Mouse (Mus musculus): Measurements from ENCODE around the gene Gm20388. TPM values are rescaled to one million over a fixed set of nuclear protein-coding genes. Genes with fewer than 3 reads are reported as not detected.
A peak's percentile ranks its signal among the peaks of the same experiment; 100 is the strongest.
"Not testable (repeated sequence)": the region's sequence is repeated elsewhere in the genome, so short reads cannot be mapped to it uniquely, and the experiment has no call there.

Gm20388 gene
- polyA plus RNA-seq, 1 experiment = 10.6 TPM

DNA sequence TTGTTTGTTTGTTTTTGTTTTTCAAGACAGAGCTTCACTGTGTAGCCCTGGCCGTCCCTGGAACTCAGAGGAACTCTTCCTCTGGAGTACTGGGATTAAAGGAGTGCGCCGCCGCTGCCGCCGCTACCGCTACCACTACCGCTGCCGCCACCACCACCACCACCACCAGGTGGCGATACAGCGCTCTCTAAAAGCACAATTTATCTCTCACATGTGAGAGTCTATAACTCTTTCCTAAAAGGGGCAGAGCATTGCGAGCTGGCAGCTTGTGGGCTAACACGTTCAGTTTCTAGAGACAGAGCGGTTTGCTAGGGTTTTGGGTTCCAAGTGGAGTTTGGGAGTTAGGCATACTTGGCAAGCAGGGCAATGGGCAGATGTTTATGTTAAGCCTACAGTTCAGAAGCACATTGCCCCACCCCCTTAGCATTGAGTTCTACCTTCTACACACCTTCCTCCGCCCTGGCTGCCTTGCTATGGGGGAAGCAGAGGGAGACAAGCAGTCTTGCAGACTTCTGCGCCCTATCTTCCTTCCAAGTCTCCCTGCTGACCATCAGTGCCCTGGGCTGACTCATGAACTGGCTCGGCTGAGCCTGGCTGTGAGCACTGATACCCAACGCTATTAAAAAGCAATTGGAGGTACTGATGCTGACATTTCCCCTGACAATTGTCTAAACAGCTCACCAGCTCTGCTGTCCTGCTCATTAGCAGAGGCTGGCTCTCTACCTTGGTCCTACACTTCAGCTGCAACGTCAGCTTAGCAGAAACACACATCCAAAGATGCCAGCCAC is 3718.5 kb downstream of the Gm20388 start:
- Histone ChIP-seq H3K4me1 (ENCODE audit: control insufficient read depth, insufficient read depth, low read length) (no peaks in the 10 kb centered on the region), H3K27ac (ENCODE audit: control insufficient read depth, insufficient read depth, low read depth, low read length, poor library complexity) (no peak overlapping the region), H3K4me3 (replicated peaks; ENCODE audit: control insufficient read depth, low read depth, low read length) (no peak overlapping the region)
- TF ChIP-seq POLR2A (IDR thresholded peaks at IDR 0.05; ENCODE audit: borderline replicate concordance, control insufficient read depth, low read depth, low read length) (no peak), CTCF (IDR thresholded peaks at IDR 0.05; ENCODE audit: control insufficient read depth, insufficient read depth, low read length) (peak; percentile 77)
- WGBS = 11% methylated on average over 19 of the region's 19 CpGs

DNA sequence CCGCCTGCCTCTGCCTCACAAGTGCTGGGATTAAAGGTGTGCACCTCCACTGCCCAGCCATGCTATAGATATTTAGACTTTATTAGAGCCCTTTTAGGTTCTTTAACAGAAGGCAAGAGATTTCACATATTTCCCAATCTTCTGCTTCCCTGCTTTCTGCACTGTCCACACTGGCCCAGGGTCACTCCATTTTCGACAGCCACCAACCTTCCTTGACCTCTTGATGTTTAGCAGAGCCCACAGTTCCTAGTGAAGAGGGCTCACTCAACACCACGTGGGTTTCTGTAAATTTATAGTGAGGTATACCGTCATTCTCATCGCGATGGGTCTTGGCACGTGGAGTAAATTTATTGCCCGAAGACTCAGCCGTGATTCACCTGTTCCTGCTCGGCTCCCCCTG is 3719.4 kb downstream of the Gm20388 start:
- H3K4me3 ChIP-seq (replicated peaks; ENCODE audit: control insufficient read depth, low read depth, low read length) = no peak overlapping the region
- no peak for TF ChIP-seq CTCF (IDR thresholded peaks at IDR 0.05; ENCODE audit: control insufficient read depth, insufficient read depth, low read length)
- TF ChIP-seq POLR2A (IDR thresholded peaks at IDR 0.05; ENCODE audit: borderline replicate concordance, control insufficient read depth, low read depth, low read length) = no peak
- no peak overlapping the region for H3K27ac ChIP-seq (ENCODE audit: control insufficient read depth, insufficient read depth, low read depth, low read length, poor library complexity)
- H3K4me1 ChIP-seq (ENCODE audit: control insufficient read depth, insufficient read depth, low read length) = no peaks in the 10 kb centered on the region
- WGBS = 46% methylated on average over 10 of the region's 10 CpGs

DNA sequence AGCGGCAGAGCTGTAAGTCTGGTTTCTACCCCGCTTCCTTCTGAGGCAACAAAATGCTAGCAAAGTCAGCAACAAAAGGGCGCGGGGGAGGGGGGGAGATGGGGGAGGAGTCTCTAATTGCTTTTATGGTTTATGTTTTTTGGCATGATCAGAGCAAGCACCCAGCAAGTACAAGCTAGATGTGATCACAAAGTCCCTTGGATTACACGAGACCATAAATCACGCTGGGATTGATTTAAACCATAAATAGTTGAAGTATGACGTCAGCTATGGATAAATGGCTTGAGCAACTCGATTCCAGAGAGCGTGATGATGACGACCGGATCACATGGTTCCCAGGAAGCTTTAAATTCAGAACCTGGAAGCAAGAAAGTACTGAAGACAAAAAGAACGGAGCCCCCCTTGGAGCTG is 3720.2 kb downstream of the Gm20388 start:
- H3K4me3 ChIP-seq (replicated peaks; ENCODE audit: control insufficient read depth, low read depth, low read length) = no peak overlapping the region
- TF ChIP-seq CTCF (IDR thresholded peaks at IDR 0.05; ENCODE audit: control insufficient read depth, insufficient read depth, low read length) = no peak
- TF ChIP-seq POLR2A (IDR thresholded peaks at IDR 0.05; ENCODE audit: borderline replicate concordance, control insufficient read depth, low read depth, low read length) = no peak
- WGBS = 37% methylated on average over 12 of the region's 12 CpGs
- H3K27ac ChIP-seq (ENCODE audit: control insufficient read depth, insufficient read depth, low read depth, low read length, poor library complexity) = no peak overlapping the region
- H3K4me1 ChIP-seq (ENCODE audit: control insufficient read depth, insufficient read depth, low read length) = no peaks in the 10 kb centered on the region

DNA sequence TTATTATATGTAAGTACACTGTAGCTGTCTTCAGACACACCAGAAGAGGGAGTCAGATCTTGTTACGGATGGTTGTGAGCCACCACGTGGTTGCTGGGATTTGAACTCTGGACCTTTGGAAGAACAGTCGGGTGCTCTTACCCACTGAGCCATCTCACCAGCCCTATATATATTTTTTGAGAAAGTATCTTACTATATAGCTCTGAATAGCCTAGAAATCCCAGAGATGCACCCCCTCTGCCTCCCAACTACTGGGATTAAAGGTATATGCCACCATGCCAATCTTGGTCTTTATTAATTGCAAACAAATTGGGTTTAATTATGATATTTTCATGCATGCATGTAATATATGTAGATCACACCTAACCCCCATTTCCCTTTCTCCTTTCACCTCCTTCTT is 3721.1 kb downstream of the Gm20388 start:
- 70% methylated on average over 3 of the region's 3 CpGs for WGBS
- H3K4me1 ChIP-seq (ENCODE audit: control insufficient read depth, insufficient read depth, low read length); H3K27ac ChIP-seq (ENCODE audit: control insufficient read depth, insufficient read depth, low read depth, low read length, poor library complexity); H3K4me3 ChIP-seq (replicated peaks; ENCODE audit: control insufficient read depth, low read depth, low read length): not testable (repeated sequence)

DNA sequence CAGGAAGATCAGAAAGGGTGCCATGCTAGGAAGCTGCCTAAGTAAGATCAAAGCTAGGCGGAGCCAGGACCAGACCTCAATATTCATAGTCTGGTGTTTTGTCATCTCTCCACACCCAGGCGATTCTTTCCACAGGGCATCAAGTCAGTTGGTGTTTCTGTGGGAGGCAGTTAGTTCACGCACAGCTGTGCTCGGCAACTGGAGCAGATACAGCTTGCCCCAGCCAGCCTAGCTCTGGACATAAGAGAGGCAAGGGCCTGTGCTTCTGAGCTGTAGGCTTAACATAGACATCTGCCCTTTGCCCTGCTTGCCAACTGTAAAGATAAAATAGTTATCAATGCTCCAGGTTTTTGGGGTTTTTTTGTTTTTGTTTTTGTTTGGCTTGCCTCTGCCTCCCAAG is 3721.6 kb downstream of the Gm20388 start:
- Histone ChIP-seq H3K4me1 (ENCODE audit: control insufficient read depth, insufficient read depth, low read length) (no peaks in the 10 kb centered on the region), H3K4me3 (replicated peaks; ENCODE audit: control insufficient read depth, low read depth, low read length) (no peak overlapping the region), H3K27ac (ENCODE audit: control insufficient read depth, insufficient read depth, low read depth, low read length, poor library complexity) (no peak overlapping the region)
- WGBS = 72% methylated on average over 4 of the region's 4 CpGs
- TF ChIP-seq POLR2A (IDR thresholded peaks at IDR 0.05; ENCODE audit: borderline replicate concordance, control insufficient read depth, low read depth, low read length) = no peak
- TF ChIP-seq CTCF (IDR thresholded peaks at IDR 0.05; ENCODE audit: control insufficient read depth, insufficient read depth, low read length) = no peak

DNA sequence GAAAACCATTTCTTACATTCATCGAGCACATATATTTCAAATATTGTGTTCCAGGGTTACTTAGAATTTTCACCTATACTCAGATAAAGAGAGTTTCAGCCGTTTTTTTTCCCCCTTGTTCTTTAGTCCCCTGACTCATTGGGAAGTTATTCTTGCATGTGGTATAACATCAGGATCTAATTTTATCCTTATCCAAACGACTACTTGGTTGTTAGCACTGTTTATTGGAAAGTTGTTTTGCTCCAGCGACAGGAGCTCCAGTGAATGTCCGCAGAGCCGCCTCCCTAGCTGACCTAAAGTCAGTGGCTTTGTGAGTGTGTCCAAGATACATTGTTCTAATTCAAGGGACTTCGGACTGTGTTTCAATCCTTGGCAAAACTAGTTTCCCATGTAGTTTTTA is 3723.2 kb downstream of the Gm20388 start:
- TF ChIP-seq POLR2A (IDR thresholded peaks at IDR 0.05; ENCODE audit: borderline replicate concordance, control insufficient read depth, low read depth, low read length) = no peak
- H3K4me3 ChIP-seq (replicated peaks; ENCODE audit: control insufficient read depth, low read depth, low read length) = no peak overlapping the region
- H3K27ac ChIP-seq (ENCODE audit: control insufficient read depth, insufficient read depth, low read depth, low read length, poor library complexity) = no peak overlapping the region
- no peaks in the 10 kb centered on the region for H3K4me1 ChIP-seq (ENCODE audit: control insufficient read depth, insufficient read depth, low read length)
- 47% methylated on average over 7 of the region's 7 CpGs for WGBS

DNA sequence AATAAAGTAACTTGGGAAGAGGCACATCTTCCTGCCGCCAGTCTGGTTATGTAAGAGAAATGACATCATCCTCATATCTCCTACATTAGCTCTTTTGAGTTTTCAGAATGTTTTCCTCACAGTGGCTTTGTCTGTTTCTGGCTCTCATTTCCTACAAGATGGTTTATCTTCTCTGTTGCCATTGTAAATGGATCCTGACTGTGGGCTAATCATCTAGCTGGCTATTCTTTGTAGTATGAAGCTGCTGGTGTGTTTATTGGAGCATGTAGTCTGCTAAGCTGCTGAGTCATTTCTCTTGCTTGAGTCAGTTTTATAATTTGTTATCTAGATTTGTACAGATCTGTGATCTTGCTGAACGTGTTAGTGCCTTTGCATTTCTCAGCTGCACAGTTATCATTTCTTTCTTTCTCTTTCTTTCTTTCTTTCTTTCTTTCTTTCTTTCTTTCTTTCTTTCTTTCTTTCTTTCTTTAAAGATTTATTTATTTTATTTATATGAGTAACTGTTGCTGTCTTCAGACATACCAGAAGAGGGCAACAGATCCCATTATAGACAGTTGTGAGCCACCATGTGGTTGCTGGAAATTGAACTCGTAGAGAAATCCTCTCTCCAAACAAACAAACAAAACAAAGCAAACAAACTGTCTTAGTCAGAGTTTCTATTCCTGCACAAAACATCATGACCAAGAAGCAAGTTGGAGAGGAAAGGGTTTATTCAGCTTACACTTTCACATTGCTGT is 3723.9 kb downstream of the Gm20388 start:
- 6% methylated on average over 3 of the region's 3 CpGs for WGBS
- no peak overlapping the region for H3K27ac ChIP-seq (ENCODE audit: control insufficient read depth, insufficient read depth, low read depth, low read length, poor library complexity)
- no peak overlapping the region for H3K4me3 ChIP-seq (replicated peaks; ENCODE audit: control insufficient read depth, low read depth, low read length)
- TF ChIP-seq CTCF (IDR thresholded peaks at IDR 0.05; ENCODE audit: control insufficient read depth, insufficient read depth, low read length) (no peak), POLR2A (IDR thresholded peaks at IDR 0.05; ENCODE audit: borderline replicate concordance, control insufficient read depth, low read depth, low read length) (no peak)
- H3K4me1 ChIP-seq (ENCODE audit: control insufficient read depth, insufficient read depth, low read length) = no peaks in the 10 kb centered on the region

DNA sequence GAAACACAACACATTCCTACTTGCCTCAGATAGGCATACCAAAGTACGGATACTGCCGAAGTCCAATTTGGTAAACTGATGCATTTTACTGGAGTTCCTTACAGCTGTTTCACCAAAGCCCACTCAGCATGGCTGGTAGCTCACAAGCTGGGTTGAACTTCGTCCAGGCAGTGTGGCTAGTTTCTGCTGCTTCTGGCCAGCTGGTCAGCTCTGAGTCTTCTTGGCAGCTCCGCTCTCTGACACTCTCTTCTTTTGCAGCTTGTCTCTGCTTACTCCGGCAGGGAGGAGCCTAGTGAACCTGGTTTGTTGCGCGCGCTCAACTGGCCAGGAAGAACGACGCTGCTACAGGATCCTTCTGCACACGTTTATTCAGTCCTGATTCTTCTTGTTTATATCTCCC is 3725.0 kb downstream of the Gm20388 start:
- TF ChIP-seq POLR2A (IDR thresholded peaks at IDR 0.05; ENCODE audit: borderline replicate concordance, control insufficient read depth, low read depth, low read length) = no peak
- no peak for TF ChIP-seq CTCF (IDR thresholded peaks at IDR 0.05; ENCODE audit: control insufficient read depth, insufficient read depth, low read length)

More for the DNA sequence above, 3725.0 kb downstream of the Gm20388 start:
- Histone ChIP-seq H3K27ac (ENCODE audit: control insufficient read depth, insufficient read depth, low read depth, low read length, poor library complexity) (no peak overlapping the region), H3K4me3 (replicated peaks; ENCODE audit: control insufficient read depth, low read depth, low read length) (no peak overlapping the region), H3K4me1 (ENCODE audit: control insufficient read depth, insufficient read depth, low read length) (no peaks in the 10 kb centered on the region)
- WGBS = 91% methylated on average over 11 of the region's 11 CpGs

All from bone marrow, adult 2 months (tissue).